Mouse (Mus musculus) ovary, adult 18-20 months (tissue): Measurements from ENCODE around the gene Cpt1a.

ENCODE experiments used
- DNase-seq: peaks from one replicate; pipeline ENCODE4 v3.0.0; 2022; ENCODE audit warnings: low spot score, mixed read lengths

Cpt1a gene

GRCm38 (mm10) chr19:3429156-3429816 lies 107.2 kb downstream of the Cpt1a start:
- DNase-seq = no peak

DNA sequence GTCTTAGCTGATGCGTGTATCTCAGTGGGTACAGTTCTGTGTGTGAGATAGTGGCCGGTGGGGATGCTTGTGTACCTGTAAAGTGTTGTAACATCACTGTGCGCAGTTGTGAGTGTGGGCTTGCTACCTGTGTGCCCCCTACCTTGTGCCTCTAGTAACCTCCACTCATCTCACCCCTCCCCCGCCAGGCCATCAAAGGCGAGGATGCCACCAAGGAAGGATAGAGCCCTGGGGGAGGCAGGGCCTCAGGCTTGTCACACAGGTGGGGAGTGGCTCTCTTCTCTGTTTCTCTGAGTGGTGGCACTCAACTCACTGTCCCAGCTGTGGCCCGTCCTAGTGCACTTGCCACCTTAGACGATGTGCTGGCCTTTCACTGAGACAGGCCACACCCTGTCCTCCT lies 108.9 kb downstream of the Cpt1a start:
- DNase-seq = no peak

DNA sequence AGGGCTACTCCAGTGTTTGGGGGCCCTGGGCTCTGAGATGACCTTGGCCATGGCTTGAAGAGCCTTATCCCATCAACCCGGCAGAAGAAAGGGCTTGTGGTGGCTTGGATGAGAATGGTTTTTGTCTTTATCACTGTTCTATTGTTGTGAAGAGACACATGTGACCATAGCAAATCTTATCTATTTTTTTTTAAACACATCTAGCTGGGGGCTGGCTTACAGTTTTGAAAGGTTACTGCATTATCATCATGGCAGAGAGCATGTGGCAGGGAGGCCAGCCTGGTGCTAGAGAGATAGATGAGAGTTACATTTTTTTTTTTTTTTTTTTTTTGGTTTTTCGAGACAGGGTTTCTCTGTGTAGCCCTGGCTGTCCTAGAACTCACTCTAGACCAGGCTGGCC lies 109.8 kb downstream of the Cpt1a start:
- DNase-seq = no peak

DNA sequence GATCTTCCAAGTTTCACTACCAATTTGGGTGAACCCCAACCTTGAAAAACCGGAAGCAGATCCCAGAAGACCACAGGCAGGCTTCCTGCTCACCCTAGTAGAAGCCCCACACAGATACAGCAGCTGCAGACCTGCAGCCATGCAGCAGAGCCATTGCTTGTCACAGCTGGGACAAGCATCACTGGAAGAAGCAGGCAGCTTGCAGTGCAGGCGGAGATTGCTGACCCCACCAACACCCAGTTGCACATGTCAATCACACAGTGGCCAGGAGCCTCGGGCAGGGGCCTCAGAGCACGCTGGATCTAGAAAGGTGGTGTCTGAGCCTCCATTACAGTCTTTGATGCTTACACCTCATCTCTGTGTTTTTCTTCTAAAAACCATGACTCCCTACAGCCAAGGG lies 112.0 kb downstream of the Cpt1a start:
- no peak for DNase-seq

DNA sequence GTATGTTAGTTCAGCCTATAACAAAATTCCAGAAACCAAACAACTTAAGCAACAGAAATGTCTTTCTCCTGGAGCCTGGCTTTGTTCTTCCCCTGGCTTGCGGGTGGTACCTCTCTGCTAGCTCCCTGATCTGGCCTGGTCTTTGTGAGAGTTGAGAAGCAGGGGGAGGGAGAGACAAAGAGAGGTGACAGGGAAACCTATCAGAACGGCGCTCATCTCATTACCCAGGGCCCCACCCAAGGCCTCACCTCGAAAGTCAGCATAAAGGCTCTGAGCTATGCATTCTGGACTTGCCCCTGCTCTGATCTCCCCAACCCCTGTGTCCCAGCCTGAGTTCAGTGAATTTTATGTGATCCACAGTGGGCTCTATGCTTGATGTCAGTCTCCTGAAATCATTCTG lies 112.5 kb downstream of the Cpt1a start:
- DNase-seq = no peak
